Mouse (Mus musculus) frontal cortex, adult (tissue): ENCODE data around the gene Mgrn1.

Source experiments
- ATAC-seq: cut with Nextera tagmentation; 2 replicates; pipeline ENCODE4 v1.9.2; 2017; ENCODE audit warnings: mild to moderate bottlenecking, moderate library complexity, mixed read lengths; ENCODE audit not compliant: low TSS enrichment

The Mgrn1 gene

DNA sequence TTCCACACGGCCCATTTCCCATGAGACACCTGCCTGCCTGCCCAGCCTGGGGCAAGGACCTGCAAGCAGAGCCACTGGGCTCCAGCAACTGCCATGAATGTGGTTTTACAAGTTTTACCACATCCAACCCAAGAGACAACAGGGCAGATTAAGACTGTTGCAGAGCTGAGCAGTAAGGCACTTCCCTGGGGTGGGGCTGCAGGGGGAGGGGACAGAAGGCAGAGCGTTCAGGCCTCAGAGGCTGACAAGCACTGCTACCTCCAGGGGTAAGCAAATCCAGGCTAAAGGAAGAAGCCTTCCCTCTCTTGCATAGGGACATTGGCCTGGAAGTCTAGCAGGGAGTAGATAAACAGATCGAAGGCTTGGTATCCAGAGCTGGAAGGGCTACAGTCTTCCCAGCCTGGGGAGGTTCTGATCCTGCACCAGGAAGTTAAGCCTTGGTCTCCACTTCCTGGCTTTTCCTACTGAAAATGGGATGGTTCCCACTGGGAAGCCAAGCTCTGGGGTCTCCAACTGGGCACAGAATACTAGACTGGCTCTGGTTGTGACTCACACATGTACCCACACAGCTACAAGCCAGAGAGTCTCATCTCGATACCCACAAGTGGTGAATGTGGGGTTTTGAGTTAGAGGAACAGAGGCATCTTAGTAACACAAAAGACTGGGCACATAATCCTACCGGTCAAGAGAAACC, 7.7 kb upstream of the Mgrn1 start:
- ATAC-seq = no peak

DNA sequence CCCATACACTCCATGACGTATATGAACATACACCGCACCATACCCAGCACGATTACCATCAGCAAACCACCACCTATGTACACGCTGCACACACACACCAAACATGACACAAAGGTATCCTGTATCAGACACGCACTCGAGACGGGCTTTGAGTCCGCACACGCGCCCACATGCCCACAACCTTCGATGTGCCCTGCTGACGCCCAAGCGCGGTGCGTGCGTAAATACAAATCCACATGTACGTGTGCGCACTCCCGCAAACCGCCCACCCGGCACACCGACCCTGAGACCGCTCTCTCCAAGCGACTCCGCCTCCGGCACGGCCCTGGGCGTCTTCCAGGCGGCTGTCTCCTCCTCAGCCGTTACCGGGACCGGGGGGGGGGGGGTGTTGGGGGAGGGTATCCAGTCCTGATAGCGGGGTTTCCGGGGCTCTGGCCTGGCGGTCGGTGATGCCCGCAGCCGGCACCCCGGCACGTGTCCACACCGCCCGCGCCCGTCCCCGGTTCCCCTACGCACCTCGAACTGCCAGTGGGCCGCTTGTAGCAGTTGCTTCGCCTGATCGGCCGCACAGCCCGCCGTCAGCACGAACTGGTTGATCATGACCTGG, 6.8 kb upstream of the Mgrn1 start:
- peak; percentile 10; the same call in 1 of the 2 replicates for ATAC-seq

DNA sequence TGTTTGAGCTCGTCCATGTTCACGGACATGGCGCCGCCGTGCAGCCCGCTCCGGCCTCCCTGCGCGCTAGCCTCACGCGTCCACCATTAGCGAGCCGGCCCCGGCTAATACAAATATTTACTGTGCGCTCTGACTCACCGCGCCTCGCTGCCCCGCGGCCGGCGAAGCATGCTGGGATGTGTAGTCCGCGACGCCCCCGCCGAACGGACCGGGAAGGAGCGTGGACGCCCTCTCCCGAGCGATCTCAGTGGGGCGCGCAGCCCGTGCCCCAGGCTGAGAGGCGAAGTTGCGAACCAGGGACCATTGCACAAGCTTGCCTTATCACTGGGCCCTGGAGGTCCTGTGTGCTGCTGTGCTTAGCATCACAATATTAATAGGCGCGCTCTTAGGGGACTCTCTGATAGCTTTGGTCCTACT, 6.3 kb upstream of the Mgrn1 start:
- ATAC-seq = peak; percentile 56

DNA sequence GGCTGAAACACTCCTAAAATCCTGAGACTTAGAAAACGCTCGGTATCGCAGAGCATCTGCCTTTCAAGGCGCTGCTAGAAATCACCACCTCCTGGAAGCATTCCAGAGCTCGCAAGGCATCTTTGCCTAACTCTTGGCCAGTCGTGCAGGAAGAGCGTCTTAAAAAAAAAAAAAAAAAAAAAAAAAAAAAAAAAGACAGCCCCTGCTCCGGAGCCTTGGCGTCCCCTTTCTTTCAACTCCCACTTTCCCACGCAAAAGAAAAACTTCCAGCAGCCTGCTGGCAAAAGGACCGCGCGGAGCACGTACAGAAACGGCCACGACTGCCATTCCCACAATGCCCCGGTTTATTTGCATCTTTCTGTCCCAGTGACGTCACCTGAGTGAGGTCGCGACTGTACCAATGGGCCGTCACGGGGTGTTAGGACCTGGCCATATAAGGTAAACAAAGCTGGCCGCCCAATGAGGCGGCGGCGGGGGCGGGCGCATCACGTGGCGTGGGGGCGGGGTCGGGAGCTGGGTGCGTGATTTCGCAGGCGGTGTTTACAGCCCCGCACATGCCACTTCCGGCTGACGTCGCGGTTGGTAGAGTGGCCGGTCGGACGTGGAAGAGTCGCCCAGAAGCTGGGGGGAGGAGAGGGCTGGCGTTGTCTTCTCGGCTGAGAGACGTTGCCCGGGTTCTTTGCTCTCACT, 5.8 kb upstream of the Mgrn1 start, which contains the start of gene Ubald1:
Gene Ubald1 (minus strand): TSS at position 180 of the 690 bp plus-strand sequence.
- peak; percentile 64 for ATAC-seq

DNA sequence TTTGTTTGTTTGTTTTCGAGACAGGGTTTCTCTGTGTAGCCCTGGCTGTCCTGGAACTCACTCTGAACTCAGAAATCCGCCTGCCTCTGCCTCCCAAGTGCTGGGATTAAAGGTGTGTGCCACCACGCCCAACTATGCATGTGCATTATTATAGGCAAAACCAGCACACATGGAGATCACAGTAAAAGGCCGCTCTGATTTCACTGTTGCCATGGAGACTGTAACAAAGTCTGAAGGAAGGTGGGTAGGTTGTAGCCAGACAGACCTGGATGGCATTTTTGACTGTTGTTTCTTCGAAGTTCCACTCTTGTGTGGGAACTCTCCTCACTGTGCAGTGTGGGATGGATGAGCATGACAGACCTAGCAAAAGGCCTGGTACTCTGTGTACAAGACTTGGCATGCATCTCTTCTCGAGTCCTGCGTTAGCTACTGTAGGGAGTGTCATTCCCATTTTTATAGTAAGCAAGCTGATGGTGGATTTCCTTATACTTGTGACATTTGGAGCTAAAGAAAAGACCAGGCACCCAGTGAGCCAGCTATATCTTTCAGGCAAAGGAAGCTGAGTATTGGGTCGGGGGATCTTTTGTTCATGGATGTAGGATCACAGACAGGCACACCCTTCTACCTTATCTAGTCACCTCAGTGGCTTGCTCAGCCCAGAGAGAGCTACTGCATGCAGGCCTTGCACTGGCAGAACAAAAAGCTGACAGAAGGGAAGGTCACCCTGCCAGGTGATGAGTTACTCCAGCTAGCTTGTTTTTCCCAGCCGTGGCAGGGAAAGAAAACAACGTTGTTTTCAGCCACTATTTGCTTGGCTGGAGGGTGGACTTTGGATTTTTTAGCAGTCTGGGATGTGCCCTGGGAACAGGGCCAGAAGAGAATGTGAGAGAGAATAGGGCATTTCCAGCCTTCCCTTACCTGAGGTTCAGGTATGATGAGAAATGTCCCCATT, 4.4 kb upstream of the Mgrn1 start:
- ATAC-seq = peak; percentile 7; the same call in 1 of the 2 replicates

DNA sequence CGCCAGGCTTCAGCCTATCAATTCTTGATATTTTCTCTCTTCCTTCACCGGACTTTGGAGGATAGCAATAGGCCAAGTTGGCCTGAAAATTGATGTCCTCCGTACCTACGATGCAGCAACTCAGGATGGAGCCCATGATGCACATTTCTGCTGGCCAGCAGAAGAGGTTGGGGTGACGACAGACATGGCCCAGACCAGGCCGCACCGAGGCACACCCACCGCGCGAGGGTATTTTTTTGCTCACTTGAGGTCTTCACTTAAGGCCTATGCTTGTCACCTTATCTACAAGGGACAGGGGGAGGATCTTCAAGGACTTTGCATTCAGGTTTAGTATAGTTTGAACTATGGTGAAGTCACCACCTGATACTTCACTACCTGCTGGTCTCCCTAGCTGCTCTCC, 1.1 kb upstream of the Mgrn1 start:
- no peak for ATAC-seq

DNA sequence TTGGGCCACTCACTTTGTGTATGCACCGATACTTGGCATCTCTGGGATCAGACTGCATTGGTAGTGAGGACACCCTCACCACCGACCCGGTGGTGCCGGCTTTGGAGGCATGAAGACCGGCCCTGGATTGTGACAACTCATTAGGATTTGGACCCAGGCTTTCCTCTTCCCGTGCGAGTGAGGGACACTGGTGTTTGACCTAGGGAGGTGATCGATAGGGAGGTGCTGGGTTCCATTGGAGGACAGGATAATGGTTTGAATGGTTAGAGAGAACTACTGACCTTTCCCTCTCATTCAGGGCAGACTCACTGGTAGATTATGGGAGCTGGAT, 606 bp downstream of the Mgrn1 start:
- 0 out of 2 replicates have a peak, but pooled peaks have one; percentile 5 for ATAC-seq

DNA sequence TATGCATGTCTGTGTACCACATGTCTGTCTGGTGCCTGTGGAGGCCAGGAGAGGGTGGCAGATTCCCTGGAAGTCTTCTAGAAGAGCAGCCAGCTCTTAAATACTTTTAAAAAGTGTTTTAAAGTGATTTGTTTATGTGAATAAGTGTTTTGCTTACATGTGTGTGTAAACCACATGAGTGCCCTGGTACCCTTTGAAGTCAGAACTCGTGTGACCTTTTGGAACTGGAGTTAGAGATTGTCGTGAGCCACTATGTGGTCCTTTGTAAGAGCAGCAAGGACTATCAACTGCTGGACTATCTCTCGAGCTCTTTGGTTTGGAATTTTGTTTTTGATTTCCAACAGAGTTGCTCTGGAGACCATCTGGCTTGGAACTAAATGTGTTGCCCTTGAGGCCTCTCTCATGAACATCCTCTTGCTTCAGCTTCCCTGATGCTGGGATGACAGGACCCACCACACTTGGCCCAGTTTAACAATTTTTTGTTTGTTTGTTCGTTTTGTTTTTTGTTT, 4.2 kb downstream of the Mgrn1 start:
- no peak for ATAC-seq

DNA sequence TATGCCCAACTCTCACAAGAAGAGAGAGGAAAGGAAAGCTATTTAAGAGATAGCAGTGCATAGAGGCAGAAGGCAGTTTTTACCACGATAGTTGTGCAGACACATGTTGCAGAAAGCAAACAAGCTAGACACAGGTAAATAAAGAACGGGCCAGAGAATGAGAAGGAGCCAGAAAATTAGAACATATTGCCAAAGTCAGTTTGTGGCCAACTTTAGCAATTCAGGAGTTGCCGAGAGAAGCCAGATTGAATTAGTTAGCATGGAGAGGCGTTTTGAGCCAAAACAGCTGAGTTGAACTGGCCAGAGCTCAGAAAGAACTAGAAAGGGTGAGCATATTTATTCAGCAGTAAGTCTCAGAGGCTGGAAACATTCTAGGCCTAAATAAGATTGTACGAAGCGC, 6.1 kb downstream of the Mgrn1 start:
- no peak for ATAC-seq

DNA sequence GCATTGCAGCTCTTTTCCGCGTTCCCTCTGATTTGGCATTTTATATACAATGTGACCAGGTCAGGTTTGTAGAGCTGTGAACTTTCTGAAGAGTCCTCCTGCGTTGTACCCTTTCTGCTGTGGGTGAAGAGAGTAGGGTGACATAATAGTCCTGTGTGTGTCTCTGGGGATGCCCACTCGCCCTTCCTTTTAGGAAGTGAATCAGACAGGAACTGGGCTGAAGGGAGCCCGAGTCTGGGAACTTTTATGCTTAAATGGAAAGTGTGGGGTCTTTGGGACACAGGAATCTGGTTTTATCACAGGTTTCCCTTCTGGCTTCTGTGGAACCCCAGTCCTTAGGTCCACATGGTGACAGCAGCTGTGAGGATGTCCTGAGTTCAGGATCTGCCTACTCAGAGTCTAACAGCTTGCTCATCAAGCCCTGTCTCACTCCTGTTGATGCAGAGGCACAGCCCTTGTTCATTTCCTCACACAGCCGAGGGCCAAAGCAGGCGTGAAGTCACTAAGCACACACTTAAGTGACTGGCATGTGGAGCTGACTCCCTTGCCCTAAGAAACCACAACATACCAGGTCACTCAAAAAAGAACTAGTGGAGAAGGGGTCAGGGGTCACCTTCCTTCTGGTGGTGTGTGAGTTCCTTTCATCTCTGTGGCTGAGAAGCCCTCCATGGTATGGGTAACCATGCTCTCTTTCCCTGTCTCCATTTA, 8.3 kb downstream of the Mgrn1 start:
- no peak for ATAC-seq

DNA sequence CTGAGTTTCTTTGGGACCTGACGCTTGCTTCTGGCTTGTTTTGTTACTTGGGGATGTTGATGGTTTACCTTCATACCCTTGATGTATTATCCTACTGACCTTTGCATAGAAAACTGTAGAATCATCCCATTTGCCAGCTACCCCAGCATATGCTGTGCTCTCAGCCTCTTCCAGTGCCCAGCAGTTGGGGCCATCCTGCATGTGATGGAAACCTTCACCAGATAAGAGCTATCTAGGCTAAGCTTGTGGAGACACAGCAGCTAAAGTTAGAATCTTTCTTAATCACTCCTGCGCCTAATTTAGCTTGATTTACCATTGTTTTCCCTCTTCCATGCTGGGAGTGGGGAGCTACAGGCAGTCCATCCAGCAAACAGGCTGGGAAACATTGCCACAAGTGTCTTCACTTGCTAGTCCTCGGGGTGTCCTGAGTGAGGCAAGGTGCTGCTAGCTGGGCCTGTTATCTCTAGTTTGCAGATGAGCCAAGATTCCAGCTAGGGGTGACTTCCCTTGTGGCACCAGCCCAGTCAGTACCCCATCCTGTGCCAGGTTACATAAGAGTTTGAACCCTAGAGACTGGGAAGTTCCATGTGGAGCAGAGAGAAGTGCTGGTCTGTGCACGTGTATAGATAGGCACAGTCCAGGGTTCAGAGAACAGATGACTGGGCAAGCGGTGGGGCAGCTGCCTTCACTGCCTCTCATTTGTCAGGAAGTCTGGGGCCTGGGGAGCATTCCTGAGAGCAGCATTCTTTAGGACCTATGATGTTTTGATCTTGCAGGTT, 10.4 kb downstream of the Mgrn1 start:
- peak; percentile 55 for ATAC-seq

DNA sequence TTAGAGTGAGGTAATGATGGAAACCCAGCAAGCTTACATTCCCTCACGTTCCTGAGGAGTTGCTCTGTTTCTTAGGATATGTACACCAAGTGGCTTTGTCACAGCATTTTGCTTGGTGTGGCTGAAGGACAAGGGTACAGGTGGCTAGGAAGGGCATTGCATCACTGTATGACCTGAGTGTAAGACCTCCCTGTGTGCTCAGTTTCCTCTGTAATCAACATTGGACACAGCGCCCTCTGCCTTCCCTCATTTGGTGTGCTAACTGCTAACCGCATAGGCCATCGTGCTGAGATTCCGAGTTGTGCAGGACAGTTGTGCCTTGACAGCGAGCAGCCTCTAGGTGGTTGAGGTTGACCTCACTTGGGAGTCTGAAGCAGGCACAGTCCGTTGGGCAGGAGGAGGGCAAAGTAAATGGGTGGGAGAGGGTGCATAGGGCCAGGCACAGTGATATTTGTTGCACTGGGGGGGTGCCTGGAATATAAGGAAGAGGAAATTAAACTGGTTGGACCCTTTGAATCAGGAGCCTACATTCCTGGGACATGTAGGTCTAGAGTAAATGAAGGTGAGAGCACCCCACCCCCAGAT, 11.2 kb downstream of the Mgrn1 start:
- no peak for ATAC-seq

DNA sequence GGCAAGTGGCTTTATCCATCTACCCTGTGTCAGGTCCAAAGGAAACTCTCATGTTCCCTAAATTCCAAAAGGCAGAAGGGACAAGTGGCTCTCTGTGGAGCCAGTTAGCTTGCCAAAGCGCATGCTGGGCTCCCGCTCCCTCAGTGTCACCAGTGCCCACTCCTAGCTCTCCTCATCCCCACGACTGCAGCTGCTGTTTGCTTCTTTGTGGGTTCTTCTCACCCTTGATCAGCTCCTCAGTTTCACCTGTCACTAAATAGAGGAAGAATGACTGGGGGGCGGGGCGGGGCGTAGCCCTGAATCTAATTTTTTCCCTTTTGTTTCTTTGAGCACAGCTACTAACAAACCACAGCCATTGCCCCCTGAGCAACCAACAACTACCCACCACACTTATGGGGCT, 12.8 kb downstream of the Mgrn1 start:
- ATAC-seq = no peak

DNA sequence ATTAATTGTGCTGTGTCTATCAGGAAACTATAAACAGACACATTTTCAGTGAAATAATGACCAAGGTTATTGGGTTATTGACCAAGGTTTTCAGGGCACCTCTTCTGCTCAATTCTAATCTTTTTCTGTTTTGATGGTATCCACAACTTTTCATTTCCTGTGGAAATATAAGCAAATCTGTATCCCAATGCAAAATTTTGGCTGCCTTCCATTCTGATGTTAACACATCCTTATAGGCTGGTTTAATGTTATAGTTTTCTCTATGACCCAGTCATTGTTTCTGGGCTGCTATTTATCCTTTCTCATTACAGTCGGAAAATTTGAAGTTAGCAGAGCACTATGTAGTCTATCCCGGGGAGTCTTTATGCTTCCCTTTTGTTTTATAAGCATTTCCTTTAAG, 13.7 kb downstream of the Mgrn1 start:
- ATAC-seq = no peak

DNA sequence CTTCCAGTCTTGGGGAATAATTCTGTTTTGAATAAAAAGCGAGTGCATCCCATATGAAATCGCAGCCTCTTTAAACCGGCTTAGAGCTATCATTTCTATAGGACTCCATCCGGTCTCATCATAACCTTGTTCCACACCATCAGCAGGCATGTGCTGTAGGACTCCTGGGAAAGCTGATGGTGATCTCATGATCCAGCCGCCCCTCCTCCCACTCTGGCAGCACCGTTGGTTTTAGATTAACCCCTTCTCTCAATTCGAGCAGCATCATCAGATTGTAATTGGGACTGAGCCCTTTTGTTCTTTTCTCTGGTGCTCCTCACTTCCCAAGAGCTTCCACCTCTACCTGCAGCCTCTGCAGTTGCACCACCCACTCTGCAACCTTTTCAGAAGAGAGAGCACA, 15.1 kb downstream of the Mgrn1 start:
- no peak for ATAC-seq

DNA sequence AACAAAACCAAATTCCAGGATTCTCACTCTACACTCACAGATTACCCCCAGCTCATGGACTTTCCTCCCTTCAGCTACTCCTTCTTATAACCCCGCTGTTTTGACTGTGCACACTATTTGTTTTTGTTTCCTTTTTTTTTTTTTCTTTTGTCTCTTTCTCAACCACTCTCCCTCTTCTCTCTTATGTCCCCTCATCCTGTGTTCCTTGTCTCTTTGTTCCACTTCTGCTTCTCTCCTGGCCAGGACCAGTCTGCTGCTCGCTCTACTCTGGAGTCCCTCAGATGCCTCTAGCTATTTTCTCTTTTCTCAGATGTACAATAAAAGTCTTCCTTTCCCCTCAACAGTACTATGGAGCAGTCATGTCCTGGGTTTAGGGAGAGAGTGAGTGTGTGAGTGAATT, 16.3 kb downstream of the Mgrn1 start:
- ATAC-seq = no peak

DNA sequence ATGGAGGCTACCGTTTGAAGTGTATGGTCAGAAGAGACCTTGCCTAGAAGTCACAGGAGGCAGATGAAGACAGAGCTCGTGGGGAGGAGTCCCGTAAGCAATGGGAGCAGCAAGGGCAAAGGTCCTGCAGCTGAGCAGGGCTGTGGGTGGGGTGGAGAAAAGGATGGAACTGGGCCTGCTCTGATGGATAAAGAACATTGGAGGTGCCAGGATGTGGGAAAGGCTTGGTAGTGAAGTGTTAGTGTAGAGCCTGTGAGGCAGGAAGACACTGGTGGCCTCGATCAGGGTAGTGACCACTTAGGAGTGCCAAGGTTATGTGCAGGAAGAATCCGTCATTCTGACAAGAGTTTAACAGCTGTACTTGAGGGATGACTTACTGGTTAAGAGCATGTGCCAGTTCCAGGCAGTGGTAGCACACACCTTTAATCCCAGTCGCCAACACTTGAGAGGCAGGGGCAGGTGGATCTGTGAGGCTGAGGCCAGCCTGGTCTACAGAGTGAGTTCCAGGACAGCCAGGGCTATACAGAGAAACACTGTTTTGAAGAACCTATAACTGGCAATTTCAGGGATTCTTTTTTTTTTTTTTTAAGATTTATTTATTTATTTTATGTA, 17.5 kb downstream of the Mgrn1 start:
- no peak for ATAC-seq

DNA sequence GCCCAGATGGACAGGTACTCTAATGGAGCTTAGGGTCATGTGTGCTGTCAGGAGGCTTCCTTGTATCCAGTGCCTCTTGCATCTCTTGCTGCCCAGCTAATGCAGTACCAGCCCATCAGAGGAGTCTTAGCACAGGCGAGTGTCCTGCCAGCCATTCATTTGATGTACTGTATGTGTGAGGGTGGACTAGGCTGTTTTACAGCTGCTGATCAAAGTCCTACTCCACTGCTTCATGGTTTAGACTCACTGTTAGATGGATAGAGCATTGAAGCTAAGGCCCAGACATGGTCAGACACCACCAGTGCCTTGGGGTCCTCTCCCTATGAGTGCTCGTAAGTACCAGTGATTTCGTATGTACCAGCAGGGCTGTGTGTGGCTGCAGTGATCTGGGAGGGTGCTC, 18.8 kb downstream of the Mgrn1 start:
- ATAC-seq = no peak

DNA sequence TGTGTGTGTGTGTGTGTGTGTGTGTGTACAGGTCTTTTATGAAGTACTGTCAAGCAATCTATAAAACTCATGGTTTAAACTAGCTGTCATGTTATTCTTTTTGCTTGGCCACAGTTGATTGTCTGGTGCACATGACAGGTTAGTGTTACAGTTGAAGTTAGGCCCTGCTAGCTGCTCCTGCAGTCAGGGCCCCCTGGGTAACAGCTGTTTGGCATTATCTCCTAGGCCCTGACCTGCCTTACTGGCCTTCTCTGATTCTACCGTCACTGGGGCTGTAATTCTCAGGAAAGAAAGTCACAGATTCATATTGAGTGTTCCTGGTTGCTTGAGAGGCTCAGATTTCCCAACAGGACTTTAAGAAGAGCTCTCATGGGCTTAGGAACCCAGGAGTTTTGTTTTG, 19.5 kb downstream of the Mgrn1 start:
- ATAC-seq = no peak

DNA sequence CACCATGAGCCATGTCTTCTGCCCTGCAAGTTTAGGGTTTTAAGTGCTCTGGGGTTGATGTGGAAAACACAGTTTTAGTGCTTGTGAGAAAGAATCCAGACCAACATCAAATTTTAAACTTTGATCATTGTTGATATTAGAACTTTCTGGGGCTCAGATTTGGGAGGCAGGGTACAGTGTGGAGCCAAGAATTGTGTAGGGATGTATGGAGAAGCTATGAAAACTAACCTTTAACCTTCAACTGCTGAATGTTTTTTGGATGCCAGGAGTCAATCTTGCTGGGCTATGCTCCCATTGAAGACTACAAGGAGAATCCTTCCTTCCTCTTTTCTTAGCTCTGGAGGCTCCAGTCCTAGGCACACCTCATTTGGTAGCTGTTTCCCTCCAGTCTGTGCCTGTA, 20.5 kb downstream of the Mgrn1 start:
- ATAC-seq = no peak
